In the genomic region with DNA sequence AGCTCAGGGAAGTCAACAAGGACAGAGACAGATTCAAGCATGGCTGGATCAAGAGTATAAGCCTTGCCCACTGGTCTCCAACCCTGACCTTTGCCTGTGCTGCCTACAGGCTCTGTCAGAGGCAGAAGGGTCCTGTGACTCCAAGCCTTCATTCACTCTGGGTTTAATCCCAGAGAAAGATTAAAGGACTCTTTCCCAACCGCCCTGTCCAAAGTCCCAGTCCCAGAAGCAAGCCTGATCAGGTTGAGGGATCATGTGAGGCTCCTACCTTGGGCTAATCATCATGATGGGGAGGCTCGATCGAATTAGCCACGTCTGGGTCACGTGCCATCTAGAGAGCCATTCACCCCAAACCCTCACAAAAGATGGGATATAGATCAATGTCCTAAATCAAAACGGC, we compare ENCODE assay signal across 29 mouse cellular contexts. TPM values are rescaled to one million over a fixed set of nuclear protein-coding genes. Genes with fewer than 3 reads are reported as not detected.
DNase-seq lines count a peak whose midpoint lies in the region; ATAC-seq and TF ChIP-seq lines count a peak whose summit lies in the region.
"Had no signal": no experiment of that assay in that cellular context is flagged by ENCODE, and none has a peak within 500 bp of the region (broad histone marks: within the 10 kb centered on the region; RNA-seq: fewer than 3 reads in every experiment).

No protein-coding gene starts in this region.

- no peaks in the 10 kb centered on the region for H3K9me3 ChIP-seq in kidney, embryonic 14.5 days (ENCODE audit: control insufficient read depth, low read length)
- H3K9me3 ChIP-seq in intestine, embryonic 16.5 days (ENCODE audit: control insufficient read depth, low read length) = no peaks in the 10 kb centered on the region
- no peaks in the 10 kb centered on the region for H3K9me3 ChIP-seq in kidney, embryonic 15.5 days (replicated peaks)
- H3K9me3 ChIP-seq in heart, embryonic 10.5 days = no peaks in the 10 kb centered on the region
- H3K9me3 ChIP-seq: heart, embryonic 13.5 days; limb, embryonic 12.5 days; liver, embryonic 13.5 days; midbrain, embryonic 13.5 days; neural tube, embryonic 13.5 days had no signal

- no peaks in the 10 kb centered on the region for H3K36me3 ChIP-seq in kidney, embryonic 14.5 days (ENCODE audit: control insufficient read depth, insufficient read depth, low read length)
- H3K36me3 ChIP-seq in intestine, embryonic 16.5 days (ENCODE audit: control insufficient read depth, insufficient read depth, low read length) = no peaks in the 10 kb centered on the region
- peaks cover 14% of the 10 kb centered on the region; the same call in 1 of the 2 replicates for H3K36me3 ChIP-seq in kidney, embryonic 15.5 days
- H3K36me3 ChIP-seq in small intestine, adult 2 months (ENCODE audit: control insufficient read depth, insufficient read depth, low read length) = peaks cover 2% of the 10 kb centered on the region; the same call in 1 of the 2 replicates
- 0 out of 2 replicates have a peak, but pooled peaks cover 3% of the 10 kb centered on the region for H3K36me3 ChIP-seq in heart, embryonic 10.5 days

- H3K27me3 ChIP-seq in kidney, embryonic 14.5 days (ENCODE audit: control insufficient read depth, insufficient read depth, low read length) = no peaks in the 10 kb centered on the region
- no peaks in the 10 kb centered on the region for H3K27me3 ChIP-seq in intestine, embryonic 16.5 days (replicated peaks; ENCODE audit: control insufficient read depth, insufficient read depth, low read length)
- H3K27me3 ChIP-seq in kidney, embryonic 15.5 days = no peaks in the 10 kb centered on the region
- H3K27me3 ChIP-seq in small intestine, adult 2 months (ENCODE audit: control insufficient read depth, insufficient read depth, low read length) = no peaks in the 10 kb centered on the region
- H3K27me3 ChIP-seq in heart, embryonic 10.5 days (ENCODE audit: insufficient read depth, poor library complexity, severe bottlenecking) = peaks cover 17% of the 10 kb centered on the region
- H3K27me3 ChIP-seq: limb, embryonic 12.5 days; midbrain, embryonic 13.5 days; neural tube, embryonic 13.5 days had no signal

- TF ChIP-seq POLR2A in small intestine, adult 2 months (IDR thresholded peaks at IDR 0.05; ENCODE audit: low read depth, low read length) = no peak

- H3K27ac ChIP-seq in kidney, embryonic 14.5 days (ENCODE audit: low read depth, low read length) = no peak overlapping the region
- peak overlapping the region; percentile 85 for H3K27ac ChIP-seq in intestine, embryonic 16.5 days (ENCODE audit: low read length)
- 0 out of 2 replicates have a peak overlapping the region, but pooled peaks have one; percentile 3 for H3K27ac ChIP-seq in kidney, embryonic 15.5 days
- peak overlapping the region; percentile 29; the same call in 1 of the 2 replicates for H3K27ac ChIP-seq in small intestine, adult 2 months (ENCODE audit: insufficient read depth, low read depth, low read length)
- no peak overlapping the region for H3K27ac ChIP-seq in heart, embryonic 10.5 days
- H3K27ac ChIP-seq: gastrocnemius, adult 2 months; heart, embryonic 13.5 days; hindbrain, postnatal 0 days; limb, embryonic 12.5 days; liver, embryonic 13.5 days; midbrain, embryonic 13.5 days; neural tube, embryonic 13.5 days had no signal

- H3K4me2 ChIP-seq in kidney, embryonic 14.5 days (replicated peaks; ENCODE audit: low read depth, low read length) = no peak overlapping the region
- no peak overlapping the region for H3K4me2 ChIP-seq in intestine, embryonic 16.5 days (ENCODE audit: low read depth, low read length)
- no peak overlapping the region for H3K4me2 ChIP-seq in kidney, embryonic 15.5 days
- H3K4me2 ChIP-seq: heart, embryonic 13.5 days; limb, embryonic 12.5 days; liver, embryonic 13.5 days; midbrain, embryonic 13.5 days; neural tube, embryonic 13.5 days had no signal

- H3K9ac ChIP-seq in kidney, embryonic 14.5 days (ENCODE audit: low read depth, low read length) = no peak overlapping the region
- H3K9ac ChIP-seq in intestine, embryonic 16.5 days (ENCODE audit: low read depth, low read length) = no peak overlapping the region; the same call in 1 of the 2 replicates
- no peak overlapping the region for H3K9ac ChIP-seq in kidney, embryonic 15.5 days
- H3K9ac ChIP-seq: heart, embryonic 13.5 days; limb, embryonic 12.5 days; liver, embryonic 13.5 days; midbrain, embryonic 13.5 days; neural tube, embryonic 13.5 days had no signal

- ATAC-seq in kidney, embryonic 14.5 days (ENCODE audit: low FRiP score, low TSS enrichment) = no peak
- peak; percentile 32 for ATAC-seq in intestine, embryonic 16.5 days
- ATAC-seq in kidney, embryonic 15.5 days (replicated peaks; ENCODE audit: low FRiP score) = no peak
- ATAC-seq: activated CD4-positive, CD25-positive, alpha-beta regulatory T cell, adult 4 months; forebrain, embryonic 16.5 days; hindbrain, postnatal 0 days; lung, postnatal 0 days; midbrain, embryonic 13.5 days had no signal

- no peak for TF ChIP-seq CTCF in small intestine, adult 2 months (IDR thresholded peaks at IDR 0.05; ENCODE audit: extremely low read depth, insufficient read length, insufficient replicate concordance, low read depth, low read length)

- DNase-seq in kidney, adult 8-10 months = peak; percentile 64 to 79
- DNase-seq in testis, postnatal 14 days (ENCODE audit: low spot score) = no peak
- DNase-seq in urinary bladder, postnatal 36 days (ENCODE audit: low spot score in 2 of 2) = no peak
- no peak for DNase-seq in heart, embryonic 10.5 days (ENCODE audit: low spot score)
- DNase-seq: adrenal gland, adult 2 months; adrenal gland, postnatal 36 days; B cell, adult 2 months; gastrocnemius, adult 2 months; gastrocnemius, postnatal 36 days; heart, postnatal 14 days; liver, embryonic 13.5 days; lung, adult 18-20 months; lung, postnatal 4 days; thymus, adult 2 months; thymus, postnatal 4 days had no signal

- H3K4me1 ChIP-seq in kidney, embryonic 14.5 days (ENCODE audit: control insufficient read depth, insufficient read depth, low read length) = peaks cover 74% of the 10 kb centered on the region
- peaks cover 70% of the 10 kb centered on the region for H3K4me1 ChIP-seq in intestine, embryonic 16.5 days (ENCODE audit: control insufficient read depth, insufficient read depth, low read length)
- H3K4me1 ChIP-seq in kidney, embryonic 15.5 days = peaks cover 93% of the 10 kb centered on the region
- peaks cover 59% of the 10 kb centered on the region for H3K4me1 ChIP-seq in small intestine, adult 2 months (ENCODE audit: control insufficient read depth, insufficient read depth, insufficient read length, low read length)
- H3K4me1 ChIP-seq in heart, embryonic 10.5 days = peaks cover 70% of the 10 kb centered on the region

- no peak overlapping the region for H3K4me3 ChIP-seq in kidney, embryonic 14.5 days (ENCODE audit: low read length)
- H3K4me3 ChIP-seq in intestine, embryonic 16.5 days (ENCODE audit: low read length) = no peak overlapping the region
- H3K4me3 ChIP-seq in kidney, embryonic 15.5 days (replicated peaks) = no peak overlapping the region
- no peak overlapping the region for H3K4me3 ChIP-seq in small intestine, adult 2 months (ENCODE audit: low read depth, low read length)
- no peak overlapping the region for H3K4me3 ChIP-seq in heart, embryonic 10.5 days
- H3K4me3 ChIP-seq: erythroblast, embryonic 14.5 days; gastrocnemius, adult 2 months; heart, embryonic 13.5 days; limb, embryonic 12.5 days; liver, embryonic 13.5 days; megakaryocyte, embryonic 14.5 days; midbrain, embryonic 13.5 days; neural tube, embryonic 13.5 days had no signal

- 86% methylated on average over 6 of the region's 6 CpGs for WGBS in kidney, embryonic 14.5 days
- WGBS in intestine, embryonic 16.5 days = 76% methylated on average over 6 of the region's 6 CpGs
- 86% methylated on average over 6 of the region's 6 CpGs for WGBS in kidney, embryonic 15.5 days
- 42% methylated on average over 6 of the region's 6 CpGs for WGBS in small intestine, adult 2 months
- WGBS in heart, embryonic 10.5 days = 84% methylated on average over 6 of the region's 6 CpGs

RNA-seq across cellular contexts. Expression of a gene that starts 5.7 kb away (rescaled TPM):
- polyA plus RNA-seq in kidney, embryonic 14.5 days (2014; fragmentation: Nextera tagmentation; extraction: Ambion mirVana) = 239 and 329 TPM in 2 replicates
- polyA plus RNA-seq in intestine, embryonic 16.5 days (2015; fragmentation: Nextera tagmentation; extraction: Ambion mirVana) = 248 and 262 TPM in 2 replicates
- polyA plus RNA-seq in kidney, embryonic 15.5 days (2015; fragmentation: Nextera tagmentation; extraction: Ambion mirVana) = 99.2 and 138 TPM in 2 replicates
- 206 and 264 TPM in 2 replicates for polyA plus RNA-seq in small intestine, adult 2 months (2012; rRNA removed)
- polyA plus RNA-seq in heart, embryonic 10.5 days (2016; fragmentation: Nextera tagmentation; extraction: Ambion mirVana) = 55.7 and 62.0 TPM in 2 replicates

RNA-seq across cellular contexts. Expression of a gene that starts 27.4 kb away (rescaled TPM):
- polyA plus RNA-seq in kidney, embryonic 14.5 days (2014; fragmentation: Nextera tagmentation; extraction: Ambion mirVana) = 13.3 and 13.8 TPM in 2 replicates
- polyA plus RNA-seq in intestine, embryonic 16.5 days (2015; fragmentation: Nextera tagmentation; extraction: Ambion mirVana) = 11.5 and 12.2 TPM in 2 replicates
- polyA plus RNA-seq in kidney, embryonic 15.5 days (2015; fragmentation: Nextera tagmentation; extraction: Ambion mirVana) = 16.7 and 18.4 TPM in 2 replicates
- polyA plus RNA-seq in small intestine, adult 2 months (2012; rRNA removed) = 11.5 and 23.8 TPM in 2 replicates
- polyA plus RNA-seq in heart, embryonic 10.5 days (2016; fragmentation: Nextera tagmentation; extraction: Ambion mirVana) = 9.6 and 10.1 TPM in 2 replicates

RNA-seq across cellular contexts. Expression of a gene that starts 56.5 kb away (rescaled TPM):
- polyA plus RNA-seq in kidney, embryonic 14.5 days (2014; fragmentation: Nextera tagmentation; extraction: Ambion mirVana) = 6.4 and 13.0 TPM in 2 replicates
- polyA plus RNA-seq in intestine, embryonic 16.5 days (2015; fragmentation: Nextera tagmentation; extraction: Ambion mirVana) = 17.8 and 18.1 TPM in 2 replicates
- polyA plus RNA-seq in kidney, embryonic 15.5 days (2015; fragmentation: Nextera tagmentation; extraction: Ambion mirVana) = 14.9 and 15.0 TPM in 2 replicates
- polyA plus RNA-seq in small intestine, adult 2 months (2012; rRNA removed) = 4.6 and 7.4 TPM in 2 replicates
- polyA plus RNA-seq in heart, embryonic 10.5 days (2016; fragmentation: Nextera tagmentation; extraction: Ambion mirVana) = 14.5 and 19.8 TPM in 2 replicates

Comparison
In these comparisons a context has a peak if more than half of its experiments do, and no peak if none do; other contexts are left out.
1. H3K27ac ChIP-seq: peak in intestine, embryonic 16.5 days (single experiment), kidney, embryonic 15.5 days (single experiment) and small intestine, adult 2 months (single experiment); none in kidney, embryonic 14.5 days (single experiment) and heart, embryonic 10.5 days (single experiment).
2. DNase-seq: peak in kidney, adult 8-10 months (2 of 2); none in testis, postnatal 14 days (single experiment), urinary bladder, postnatal 36 days (0 of 2) and heart, embryonic 10.5 days (single experiment).